Mouse (Mus musculus): ENCODE results near the gene Slc6a17. TPM values are rescaled to one million over a fixed set of nuclear protein-coding genes. Genes with fewer than 3 reads are reported as not detected.

The Slc6a17 gene
- total RNA-seq (2017) = not detected in 2 replicates

DNA sequence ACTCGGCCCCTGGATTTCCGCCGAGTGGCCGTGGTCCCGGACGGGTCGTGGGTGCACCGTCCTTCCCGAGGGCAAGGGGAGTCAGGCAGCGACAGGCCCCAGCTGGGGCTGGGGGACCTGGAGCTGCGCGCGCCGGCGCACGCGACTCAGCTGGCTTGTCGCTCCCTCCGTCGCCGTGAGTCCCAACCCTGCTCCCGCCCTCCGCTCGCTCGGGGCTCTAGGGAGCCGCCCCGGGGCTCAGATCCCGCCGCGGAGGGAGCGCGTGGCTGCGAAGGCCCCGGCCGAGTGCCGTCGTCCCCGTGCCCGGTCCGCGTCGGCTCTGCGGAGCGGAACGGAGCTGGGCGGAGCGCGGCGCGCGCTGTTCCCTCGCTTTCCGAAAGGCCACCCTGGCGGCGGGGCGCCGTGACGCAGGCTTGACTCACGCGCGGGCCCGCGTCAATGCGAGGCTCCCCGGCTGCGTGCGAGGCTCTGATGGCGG lies at the start of gene Slc6a17:
Gene Slc6a17 (minus strand): TSS at position 388 of the 478 bp plus-strand sequence.
- ATAC-seq (replicated peaks; ENCODE audit: low read depth, poor library complexity, severe bottlenecking) = peak; percentile 63; the same call in 1 of the 2 replicates

DNA sequence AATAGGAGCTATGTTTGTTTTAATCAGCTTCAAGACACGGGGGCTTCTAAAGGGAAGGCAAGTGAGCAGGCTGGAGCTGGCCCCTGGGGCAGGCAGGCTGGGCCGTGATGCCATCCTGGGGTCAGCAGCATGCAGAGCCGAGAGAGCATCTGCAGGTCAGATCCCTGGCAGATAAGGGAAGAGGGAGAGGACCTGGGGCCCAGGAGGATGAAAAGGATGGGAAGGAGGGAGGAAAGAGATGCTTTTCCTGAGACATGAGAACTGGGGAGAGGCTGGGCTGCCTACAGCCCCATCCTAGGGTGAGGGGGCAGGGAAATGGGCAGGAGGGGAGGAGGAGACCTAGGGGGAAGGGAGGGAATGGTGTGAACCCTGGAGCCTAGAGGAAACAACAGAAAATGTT lies 47.5 kb upstream of the Slc6a17 start:
- ATAC-seq (replicated peaks; ENCODE audit: low read depth, poor library complexity, severe bottlenecking) = no peak

DNA sequence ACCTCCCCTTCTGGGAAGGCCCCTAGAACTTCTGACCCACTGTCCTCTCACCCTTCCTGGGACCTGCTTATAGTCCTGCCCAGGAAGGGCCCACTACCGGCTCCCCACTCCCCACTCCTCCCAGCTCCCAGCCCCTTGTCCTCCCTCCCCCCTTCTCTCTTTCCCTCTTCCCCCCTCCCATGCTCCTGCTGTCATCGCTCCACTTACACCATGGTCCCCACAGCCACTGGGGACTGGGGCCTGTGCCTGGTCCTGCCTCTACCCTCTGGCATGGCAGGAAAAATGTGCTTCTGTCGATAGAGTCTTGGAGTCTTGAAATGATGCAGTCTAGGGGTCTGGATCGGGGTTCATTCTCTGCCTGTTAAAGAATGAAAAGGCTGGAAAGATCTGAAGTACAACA lies 46.1 kb upstream of the Slc6a17 start:
- ATAC-seq (replicated peaks; ENCODE audit: low read depth, poor library complexity, severe bottlenecking) = no peak

DNA sequence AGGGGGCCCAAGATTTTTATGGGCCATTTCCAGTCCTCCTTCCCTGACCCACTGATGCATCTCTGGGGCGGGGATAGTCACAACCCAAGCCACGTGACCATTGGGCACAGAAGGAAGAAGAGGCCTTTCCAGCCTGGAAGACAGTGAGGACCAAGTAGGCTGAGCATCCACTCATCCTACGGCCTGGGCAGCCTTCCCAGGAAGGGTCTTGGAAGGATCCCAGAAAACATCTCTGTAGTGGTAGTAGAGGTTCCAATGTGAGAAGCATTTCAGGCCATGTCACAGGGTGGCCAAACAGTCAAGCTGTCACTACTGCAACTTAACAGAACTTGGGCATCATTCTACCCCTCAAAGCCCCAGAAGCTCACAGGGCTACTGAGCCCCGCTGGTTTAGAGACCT lies 44.8 kb upstream of the Slc6a17 start:
- ATAC-seq (replicated peaks; ENCODE audit: low read depth, poor library complexity, severe bottlenecking) = no peak

DNA sequence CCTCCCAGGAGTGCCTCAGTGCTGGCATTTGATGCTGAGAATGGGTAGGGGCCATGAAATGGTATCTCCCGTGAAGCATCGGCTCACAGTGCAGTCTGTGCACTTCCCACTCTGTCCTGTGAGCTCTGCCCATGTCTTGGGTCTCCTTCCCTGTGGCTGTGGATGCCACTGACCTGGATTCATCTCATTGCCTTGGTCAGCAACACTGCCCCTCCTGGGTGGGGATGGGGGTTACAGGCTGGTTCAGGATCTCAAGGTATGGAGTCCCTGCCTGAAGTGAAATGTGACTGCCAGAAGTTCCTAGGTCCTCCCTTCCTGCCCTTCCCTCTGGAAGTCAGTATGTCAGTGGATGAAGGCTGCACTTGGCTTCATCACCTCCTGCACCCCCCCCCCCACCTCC lies 44.3 kb upstream of the Slc6a17 start:
- ATAC-seq (replicated peaks; ENCODE audit: low read depth, poor library complexity, severe bottlenecking) = no peak

DNA sequence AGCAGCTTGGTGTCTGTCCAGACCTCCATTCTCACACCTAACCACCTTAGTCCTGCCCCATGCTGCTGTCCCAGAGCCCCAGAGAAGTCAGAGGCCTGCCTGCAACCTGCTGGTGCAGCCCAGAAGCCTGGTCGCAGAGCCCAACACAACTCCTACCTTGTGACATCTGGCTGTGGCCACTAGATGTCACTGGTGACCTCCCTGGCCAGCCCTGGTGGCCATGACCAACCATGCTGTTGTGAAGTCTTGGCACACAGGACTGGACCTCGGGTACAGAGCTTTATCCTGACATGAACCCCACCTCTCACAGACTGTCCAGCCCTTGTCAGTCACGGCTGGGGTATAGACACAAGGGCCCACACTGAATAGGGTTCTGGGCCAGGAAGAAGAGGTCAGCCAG lies 41.4 kb upstream of the Slc6a17 start:
- ATAC-seq (replicated peaks; ENCODE audit: low read depth, poor library complexity, severe bottlenecking) = peak; percentile 96

DNA sequence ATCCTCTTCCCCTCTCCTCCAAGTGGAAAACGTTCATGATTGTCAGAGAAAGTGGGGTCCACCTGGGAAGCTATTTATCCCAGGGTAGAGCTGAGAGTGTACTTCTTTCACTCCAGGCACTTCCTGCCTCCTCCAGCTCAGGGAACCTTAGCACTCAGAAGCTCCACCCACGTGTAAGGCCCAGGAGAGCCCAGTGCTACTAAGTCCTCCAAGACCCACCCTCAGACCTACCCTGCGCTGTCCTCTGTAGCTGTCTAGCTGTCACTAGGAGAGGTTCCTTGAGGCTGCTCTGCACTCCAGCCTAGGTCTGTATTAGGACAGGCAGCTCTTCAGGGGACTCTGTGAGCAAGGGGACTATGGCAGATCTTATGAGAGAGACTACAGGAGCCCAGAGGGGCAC lies 40.9 kb upstream of the Slc6a17 start:
- 0 out of 2 replicates have a peak, but pooled peaks have one; percentile 10 for ATAC-seq (replicated peaks; ENCODE audit: low read depth, poor library complexity, severe bottlenecking)

DNA sequence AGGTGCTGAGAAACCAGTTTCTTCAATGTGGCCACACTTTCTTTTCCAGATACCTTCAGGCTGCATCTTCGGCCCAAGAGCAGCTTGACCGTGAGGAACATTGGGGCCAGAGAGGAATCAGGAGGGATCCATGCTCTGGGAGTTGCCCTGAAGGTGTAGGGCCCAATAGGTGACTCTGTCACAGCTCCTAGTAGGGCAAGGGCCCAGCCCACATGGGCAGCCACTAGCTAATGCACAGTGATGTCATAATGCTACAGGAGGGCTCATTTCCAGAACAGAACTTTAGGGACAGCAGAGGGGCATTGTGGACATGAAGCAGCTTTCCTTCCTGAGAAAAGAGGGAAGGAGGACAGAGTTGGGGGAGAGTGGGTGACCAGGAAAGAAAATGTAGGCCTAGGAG lies 37.0 kb upstream of the Slc6a17 start, which contains the start of gene Ubl4b:
Gene Ubl4b (minus strand): TSS at position 232 of the 400 bp plus-strand sequence.
- ATAC-seq (replicated peaks; ENCODE audit: low read depth, poor library complexity, severe bottlenecking) = no peak

DNA sequence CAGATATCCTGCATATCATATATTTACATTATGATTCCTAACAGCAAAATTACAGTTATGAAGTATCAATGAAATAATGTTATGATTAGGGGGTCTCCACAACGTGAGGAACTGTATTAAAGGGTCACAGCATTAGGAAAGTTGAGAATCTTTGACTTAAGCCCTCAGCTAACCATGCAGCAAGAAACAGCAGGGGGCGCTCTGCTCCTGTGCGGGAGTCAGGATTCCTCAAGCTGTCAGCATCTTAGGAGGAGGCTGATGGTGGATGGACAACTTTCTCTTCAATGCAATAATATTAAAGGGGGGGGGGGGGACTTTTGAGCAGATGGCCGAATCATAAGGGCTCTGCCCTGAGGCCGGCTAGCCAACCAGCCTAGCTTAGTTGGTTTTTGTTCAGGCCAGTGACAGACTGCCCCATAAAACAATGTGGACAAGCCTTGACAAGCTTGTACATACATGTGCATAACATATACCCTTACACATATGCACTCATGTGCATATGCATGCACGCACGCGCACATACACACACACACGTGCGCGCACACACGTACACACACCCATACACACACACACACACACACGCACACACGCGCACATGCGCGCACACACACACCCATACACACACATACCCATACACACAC lies 32.7 kb upstream of the Slc6a17 start:
- peak; percentile 73 for ATAC-seq (replicated peaks; ENCODE audit: low read depth, poor library complexity, severe bottlenecking)

DNA sequence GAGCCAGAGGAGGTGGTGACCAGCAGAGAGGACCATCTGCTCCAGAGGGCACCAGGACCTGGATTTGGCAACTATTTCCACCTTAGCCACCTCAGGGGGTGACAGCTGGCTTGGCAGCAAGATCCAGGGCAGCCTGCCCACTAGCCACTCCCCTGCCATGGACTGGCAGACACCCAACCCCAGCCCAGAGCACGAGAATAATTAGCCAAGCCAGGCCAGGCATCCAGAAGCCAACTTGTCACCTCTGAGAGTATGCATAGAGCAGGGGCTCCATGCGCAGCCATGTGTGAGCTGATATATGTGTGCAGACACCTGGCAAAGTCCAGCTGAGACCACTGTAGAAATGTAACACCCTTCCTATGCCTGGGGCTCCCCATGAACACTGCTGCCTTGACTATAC lies 29.1 kb upstream of the Slc6a17 start:
- ATAC-seq (replicated peaks; ENCODE audit: low read depth, poor library complexity, severe bottlenecking) = no peak

DNA sequence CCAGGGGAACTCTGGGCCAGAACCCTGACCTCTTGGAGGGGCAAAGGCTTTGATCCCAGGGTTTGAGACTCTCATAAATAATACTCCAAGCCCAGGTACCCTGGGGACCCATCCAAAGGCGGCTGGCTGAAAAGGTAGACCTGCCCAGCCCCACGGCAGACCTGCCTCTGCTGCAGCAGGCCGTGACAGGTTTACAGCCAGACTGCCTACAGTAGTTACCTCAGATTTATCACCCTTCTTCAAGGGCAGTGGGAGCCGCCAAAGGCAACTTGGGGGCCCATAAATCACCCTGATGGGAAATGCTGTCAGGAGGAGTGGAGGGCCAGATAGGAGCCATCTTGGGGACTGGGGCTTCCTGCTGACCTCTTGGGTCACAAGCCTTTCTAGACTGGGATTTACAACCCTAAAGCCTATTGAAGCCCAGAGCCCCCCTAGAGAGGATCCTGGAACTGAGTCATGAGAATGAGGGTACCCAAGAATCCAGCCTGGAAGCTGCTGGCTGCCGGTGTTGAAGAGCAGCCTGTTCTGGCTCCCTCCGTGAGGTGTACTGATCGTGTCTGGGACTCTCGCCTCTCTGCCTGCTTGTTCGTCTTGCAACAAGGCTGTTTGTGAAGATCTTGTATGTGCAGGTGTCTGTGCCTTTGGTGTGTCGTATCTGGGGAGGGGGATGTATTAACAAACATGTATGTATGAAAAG lies 28.0 kb upstream of the Slc6a17 start:
- no peak for ATAC-seq (replicated peaks; ENCODE audit: low read depth, poor library complexity, severe bottlenecking)

DNA sequence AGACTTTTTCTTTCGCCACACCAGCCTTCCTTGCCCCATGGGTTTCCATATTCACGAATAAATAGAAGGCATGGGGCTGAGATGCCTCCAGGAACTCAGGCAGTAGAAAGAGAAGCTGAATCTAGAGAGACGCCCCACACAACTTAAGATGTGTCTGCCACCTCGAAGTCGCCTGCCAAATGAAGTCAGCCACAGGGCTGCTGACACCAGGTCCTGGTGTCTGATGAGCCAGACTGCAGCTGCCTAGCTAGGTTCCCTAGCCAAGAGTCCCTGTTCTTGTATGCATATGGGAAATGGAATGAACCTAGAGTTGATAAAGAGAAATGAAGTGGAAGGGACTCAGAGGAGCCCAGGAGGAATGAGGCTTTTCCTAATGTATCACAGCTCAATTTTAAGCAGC lies 27.5 kb upstream of the Slc6a17 start:
- no peak for ATAC-seq (replicated peaks; ENCODE audit: low read depth, poor library complexity, severe bottlenecking)

DNA sequence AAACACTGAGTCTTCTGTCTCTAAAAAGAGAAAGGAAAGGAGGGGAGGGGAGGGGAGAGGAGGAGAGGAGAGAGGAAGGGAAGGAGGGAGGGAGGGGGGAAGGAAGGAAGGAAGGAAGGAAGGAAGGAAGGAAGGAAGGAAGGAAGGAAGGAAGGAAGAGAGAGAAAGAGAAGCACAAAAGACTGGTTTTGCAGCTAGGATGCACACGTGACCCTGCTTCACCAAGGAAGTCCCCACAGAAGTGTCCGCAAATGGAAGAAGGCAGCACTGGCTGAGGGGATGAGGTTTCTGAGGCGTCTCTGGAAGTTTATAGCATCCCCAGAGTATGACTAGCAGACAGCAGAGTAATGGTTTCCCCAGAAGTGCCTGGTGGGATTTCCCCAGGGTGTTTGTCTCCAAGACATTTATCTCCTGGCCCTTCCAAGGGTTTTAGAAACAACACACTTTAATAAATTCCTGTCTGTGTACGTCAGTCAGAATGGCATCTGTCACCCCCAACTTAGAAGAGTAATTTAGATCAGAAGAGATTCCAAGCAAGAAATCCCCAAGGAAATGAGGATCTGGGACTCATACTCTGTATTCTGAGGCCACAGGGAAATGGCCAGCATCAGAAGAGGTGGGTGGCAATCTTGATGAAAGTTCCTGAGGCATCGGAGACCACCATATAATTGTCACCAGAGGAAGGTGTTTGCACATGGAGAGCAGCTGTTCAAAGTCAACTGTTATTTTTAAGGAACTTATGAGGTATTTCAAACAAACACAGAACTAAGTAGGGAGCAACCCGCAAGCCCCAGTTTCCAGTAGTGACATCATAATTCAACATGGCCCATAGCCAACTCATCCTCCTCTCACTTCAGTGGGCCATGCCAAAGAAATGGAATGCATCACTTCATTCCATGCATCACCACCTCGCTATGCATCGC lies 25.6 kb upstream of the Slc6a17 start:
- no peak for ATAC-seq (replicated peaks; ENCODE audit: low read depth, poor library complexity, severe bottlenecking)

DNA sequence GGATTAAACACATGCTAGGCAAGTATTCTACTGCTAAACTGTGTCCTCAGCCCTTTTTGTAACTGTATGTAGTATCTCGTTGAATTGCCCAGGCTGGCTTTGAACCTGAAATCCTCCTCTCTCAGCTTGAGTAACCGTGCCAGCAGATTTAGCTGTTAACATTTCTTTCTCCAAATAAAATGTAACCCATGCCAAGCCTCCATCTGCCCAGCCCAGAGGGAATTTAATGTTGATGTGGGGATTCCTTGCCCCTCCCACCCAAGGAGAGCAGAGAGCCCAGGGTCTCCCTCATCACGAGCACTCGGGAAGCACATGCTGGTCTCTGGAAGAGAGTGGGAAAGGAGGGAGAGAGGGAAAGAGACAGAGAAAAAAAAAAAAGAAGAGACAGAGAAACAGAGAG lies 24.8 kb upstream of the Slc6a17 start:
- no peak for ATAC-seq (replicated peaks; ENCODE audit: low read depth, poor library complexity, severe bottlenecking)

DNA sequence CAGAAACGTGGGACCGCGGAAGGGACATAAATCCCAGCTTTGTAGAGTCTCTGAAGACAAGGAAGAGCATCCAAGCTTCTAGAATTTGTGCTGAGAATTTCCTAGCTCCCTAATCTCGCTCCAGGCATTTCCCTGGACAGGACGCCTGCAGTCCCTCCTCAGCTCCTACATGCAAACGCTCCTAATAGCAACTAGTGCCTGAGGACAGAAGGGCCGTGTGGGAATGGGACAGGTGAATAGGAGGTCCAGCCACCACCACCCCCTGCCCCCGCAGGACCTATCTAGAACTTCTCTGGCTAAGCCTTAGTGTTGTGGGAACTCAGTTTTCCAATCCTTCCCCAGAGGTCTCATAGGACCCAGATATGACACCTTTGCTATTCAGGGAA lies 19.7 kb upstream of the Slc6a17 start:
- ATAC-seq (replicated peaks; ENCODE audit: low read depth, poor library complexity, severe bottlenecking) = no peak

DNA sequence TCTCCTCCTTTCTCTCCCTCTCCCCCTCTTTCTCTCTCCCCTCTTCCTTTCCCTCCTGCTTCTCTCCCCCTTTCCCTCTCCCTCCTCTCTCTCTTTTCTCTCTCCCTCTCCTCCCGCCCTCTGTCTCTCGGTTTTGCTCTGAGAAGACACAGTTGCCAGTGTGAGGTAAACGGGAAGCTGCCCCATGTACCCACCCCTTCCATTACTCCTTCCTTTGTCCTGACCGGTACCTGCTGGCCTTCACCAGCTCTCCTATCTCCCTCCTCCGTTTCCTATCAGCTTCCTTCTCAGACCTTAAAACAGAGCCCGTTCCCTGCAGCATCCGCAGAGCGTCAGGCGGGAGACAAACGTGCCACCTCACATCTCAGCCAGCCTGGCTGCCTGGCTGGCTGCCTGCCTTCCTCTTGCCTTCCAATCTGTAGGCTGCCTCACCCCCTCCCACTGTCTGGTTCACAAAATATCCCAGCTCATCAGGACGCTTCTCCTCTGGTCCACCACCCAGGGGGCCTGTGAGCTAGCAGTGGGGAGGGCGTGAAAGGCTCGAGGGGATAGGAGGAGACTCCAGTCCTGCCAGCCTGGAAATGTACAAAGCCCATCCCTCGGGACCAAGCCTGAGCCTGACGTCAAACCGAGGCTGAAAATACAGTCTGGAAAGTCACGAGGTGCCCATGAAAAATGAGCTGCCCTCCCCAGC lies 19.1 kb upstream of the Slc6a17 start:
- ATAC-seq (replicated peaks; ENCODE audit: low read depth, poor library complexity, severe bottlenecking) = no peak

DNA sequence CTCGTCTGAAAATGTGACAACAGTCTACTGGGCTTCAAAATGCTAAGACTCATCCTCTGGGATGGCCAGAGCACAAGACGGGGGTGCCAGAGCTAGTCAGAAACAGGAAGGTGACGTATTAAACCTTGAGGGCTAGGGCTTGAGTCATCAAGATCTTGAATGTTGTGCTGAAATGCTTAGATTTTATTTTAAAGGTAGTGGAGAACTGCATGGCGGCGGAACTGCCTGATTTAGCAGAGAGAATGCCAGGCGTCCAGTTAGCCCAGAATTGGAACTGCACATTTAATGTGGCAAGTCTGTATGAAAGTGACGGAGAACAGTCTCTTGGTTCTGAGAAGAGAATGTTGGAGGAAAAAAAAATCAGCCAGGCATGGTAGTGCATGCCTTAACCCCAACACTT lies 17.1 kb upstream of the Slc6a17 start:
- no peak for ATAC-seq (replicated peaks; ENCODE audit: low read depth, poor library complexity, severe bottlenecking)

DNA sequence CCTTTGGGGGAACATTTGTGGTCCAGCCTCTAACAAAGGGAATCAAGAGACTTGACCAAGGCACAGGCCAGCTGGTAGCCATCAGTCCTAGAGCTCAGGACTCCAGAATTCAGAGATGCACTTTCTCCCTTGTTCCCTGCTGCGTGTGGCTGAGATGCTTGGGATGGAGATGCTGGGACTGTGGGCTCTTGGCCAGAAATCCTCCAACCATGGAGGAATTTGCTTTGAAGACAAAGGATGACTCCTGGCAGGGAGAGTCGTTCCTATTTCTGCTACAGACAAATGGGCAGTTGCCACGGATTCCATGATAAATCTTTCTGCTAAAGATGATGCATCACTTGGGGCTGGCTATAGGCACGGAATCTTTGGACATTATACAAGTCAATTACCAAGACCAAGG lies 15.7 kb upstream of the Slc6a17 start:
- no peak for ATAC-seq (replicated peaks; ENCODE audit: low read depth, poor library complexity, severe bottlenecking)

DNA sequence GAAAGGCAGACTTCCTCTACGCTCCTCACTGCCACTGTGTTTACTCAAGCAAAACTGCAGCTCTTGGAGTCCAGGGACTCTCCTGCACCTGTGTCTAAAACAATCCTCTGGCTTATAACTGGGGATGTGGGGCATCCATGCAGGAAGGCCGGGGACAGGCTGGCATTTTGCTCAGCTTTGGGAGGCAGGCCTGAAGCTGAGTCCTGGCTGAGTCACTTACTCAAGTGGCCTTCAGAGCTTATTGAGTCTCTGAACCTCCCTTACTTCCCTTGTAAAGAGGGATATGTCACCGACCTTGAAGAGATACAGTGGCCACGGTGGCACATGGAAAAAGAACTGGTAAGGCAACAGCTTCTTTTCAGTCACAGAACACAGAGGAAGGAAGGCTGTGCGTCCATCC lies 12.8 kb upstream of the Slc6a17 start:
- no peak for ATAC-seq (replicated peaks; ENCODE audit: low read depth, poor library complexity, severe bottlenecking)

DNA sequence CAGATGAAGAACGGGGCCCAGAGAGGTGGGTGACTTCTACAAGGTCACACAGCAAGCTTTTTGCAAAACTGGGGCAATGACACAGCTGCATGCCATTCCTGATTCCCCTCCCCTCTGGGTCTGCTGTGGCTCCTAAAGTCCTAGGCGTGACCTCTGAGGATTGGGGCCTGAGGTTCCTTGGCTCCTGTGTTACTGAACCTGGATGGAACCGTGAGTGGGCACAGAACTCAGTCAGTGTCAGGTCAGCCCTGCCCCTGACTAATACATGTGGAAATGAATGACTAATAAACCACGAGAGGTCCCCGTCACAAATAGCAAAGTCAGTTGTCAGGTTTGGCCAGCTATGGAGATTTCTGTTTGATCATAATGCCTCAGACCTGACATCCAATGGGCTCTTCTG lies 11.4 kb upstream of the Slc6a17 start:
- no peak for ATAC-seq (replicated peaks; ENCODE audit: low read depth, poor library complexity, severe bottlenecking)

Data from common myeloid progenitor, adult 5-6 weeks (primary cell).